Mouse (Mus musculus) intestine, embryonic 16.5 days (tissue): ENCODE data around the gene Gm6096. TPM values are rescaled to one million over a fixed set of nuclear protein-coding genes. Genes with fewer than 3 reads are reported as not detected.
A peak's percentile ranks its signal among the peaks of the same experiment; 100 is the strongest.
"Not testable (repeated sequence)": the region's sequence is repeated elsewhere in the genome, so short reads cannot be mapped to it uniquely, and the experiment has no call there.

Experiments used
- ATAC-seq: fragments of 200-750 bp; cut with Nextera tagmentation; 2 replicates; pipeline ENCODE4 v1.8.0; 2017; ENCODE audit warnings: moderate TSS enrichment, moderate library complexity
- H3K27ac ChIP-seq: fragments of 300-500 bp; sonication (generic); 2 replicates; pipeline ENCODE4 v1.5.1; 2014; ENCODE audit warnings: mild to moderate bottlenecking, low read length
- H3K27me3 ChIP-seq: fragments of 300-500 bp; sonication (generic); replicated peaks from 2 replicates; pipeline ENCODE4 v1.6.1; 2014; ENCODE audit warnings: low read length, control low read depth, mixed read lengths; ENCODE audit not compliant: control insufficient read depth, insufficient read depth
- H3K36me3 ChIP-seq: fragments of 300-500 bp; sonication (generic); 2 replicates; pipeline ENCODE4 v1.6.1; 2014; ENCODE audit warnings: low read length, control low read depth; ENCODE audit not compliant: control insufficient read depth, insufficient read depth
- H3K4me1 ChIP-seq: fragments of 300-500 bp; sonication (generic); 2 replicates; pipeline ENCODE4 v1.6.1; 2014; ENCODE audit warnings: low read length, control low read depth, mixed read lengths; ENCODE audit not compliant: control insufficient read depth, insufficient read depth
- H3K4me2 ChIP-seq: fragments of 300-500 bp; sonication (generic); 2 replicates; pipeline ENCODE4 v1.6.1; 2014; ENCODE audit warnings: low read depth, low read length, control low read depth
- H3K4me3 ChIP-seq: fragments of 300-500 bp; sonication (generic); 2 replicates; pipeline ENCODE4 v1.5.1; 2014; ENCODE audit warnings: mild to moderate bottlenecking, low read length
- H3K9ac ChIP-seq: fragments of 300-500 bp; sonication (generic); 2 replicates; pipeline ENCODE4 v1.6.1; 2014; ENCODE audit warnings: low read depth, low read length
- H3K9me3 ChIP-seq: fragments of 300-500 bp; sonication (generic); 2 replicates; pipeline ENCODE4 v1.6.1; 2016; ENCODE audit warnings: low read length, control low read depth; ENCODE audit not compliant: control insufficient read depth
- WGBS: fragments of 180-500 bp; shearing (Covaris S2); extraction: QIAGEN DNeasy Blood & Tissue Kit; methylation state at CpG from one replicate; pipeline ENCODE4 v1.1.7; 2014; 5-methylcytosine and 5-hydroxymethylcytosine counted together
- polyA plus RNA-seq: library from polyadenylated mRNA; unstranded; fragments of >200 nt; fragmentation: Nextera tagmentation; extraction: Ambion mirVana; gene quantifications from 2 replicates; pipeline ENCODE4 v1.2.1, GENCODE M21; 2015

Gm6096 gene
- polyA plus RNA-seq, result not detected in 2 replicates

DNA sequence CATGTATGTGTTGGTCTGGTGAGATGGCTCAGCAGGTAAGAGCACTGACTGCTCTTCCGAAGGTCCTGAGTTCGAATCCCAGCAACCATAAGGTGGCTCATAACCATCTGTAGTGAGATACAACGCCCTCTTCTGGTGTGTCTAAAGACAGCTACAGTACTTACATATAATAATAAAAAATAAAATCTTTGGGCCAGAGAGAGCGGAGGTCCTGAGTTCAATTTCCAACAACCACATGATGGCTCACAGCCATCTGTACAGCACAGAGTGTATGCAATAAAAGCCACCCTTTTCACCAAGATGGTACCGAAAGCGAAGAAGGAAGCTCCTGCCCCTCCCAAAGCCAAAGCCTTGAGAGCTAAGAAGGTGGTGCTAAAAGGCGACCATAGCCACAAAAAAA lies at the start of gene Gm6096:
Gm6096 (plus strand) TSS at position 301 of the 400 bp plus-strand sequence.
- Histone ChIP-seq H3K4me3 (no peak within 1 kb of the TSS), H3K27ac (no peak within 1 kb of the TSS), H3K9ac (no peak within 1 kb of the TSS), H3K27me3 (no peaks in the 10 kb centered on the region), H3K4me2 (no peak within 1 kb of the TSS), H3K9me3 (no peaks in the 10 kb centered on the region), H3K4me1 (no peaks in the 10 kb centered on the region), H3K36me3 (peaks cover 7% of the 10 kb centered on the region)
- ATAC-seq, result no peak
- WGBS, result 94% methylated on average over 7 of the region's 7 CpGs

DNA sequence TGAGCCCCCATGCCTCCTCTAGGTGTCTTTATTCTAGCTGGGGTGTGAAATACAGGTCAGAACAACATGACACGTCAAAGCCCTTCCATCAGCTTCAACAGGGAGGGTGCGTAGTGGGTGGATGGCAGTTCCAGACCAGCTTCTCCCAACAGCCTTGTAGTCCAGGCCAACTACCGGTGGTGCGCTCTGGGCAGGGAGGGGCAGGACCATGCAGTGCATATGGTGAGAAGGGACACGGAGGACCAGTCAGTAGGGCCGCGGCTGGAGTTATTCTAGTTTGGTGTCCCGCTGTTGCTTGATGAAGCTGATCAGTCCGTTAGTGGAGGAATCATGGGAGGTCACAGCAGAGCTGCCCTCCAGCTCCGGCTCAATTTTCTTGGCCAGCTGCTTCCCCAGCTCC lies 48.7 kb upstream of the Gm6096 start:
- peaks cover 44% of the 10 kb centered on the region for H3K36me3 ChIP-seq
- not testable (repeated sequence) for H3K4me2 ChIP-seq, H3K4me1 ChIP-seq, H3K9me3 ChIP-seq, H3K27ac ChIP-seq, H3K4me3 ChIP-seq, H3K27me3 ChIP-seq, ATAC-seq, H3K9ac ChIP-seq
- 96% methylated on average over 10 of the region's 10 CpGs for WGBS

DNA sequence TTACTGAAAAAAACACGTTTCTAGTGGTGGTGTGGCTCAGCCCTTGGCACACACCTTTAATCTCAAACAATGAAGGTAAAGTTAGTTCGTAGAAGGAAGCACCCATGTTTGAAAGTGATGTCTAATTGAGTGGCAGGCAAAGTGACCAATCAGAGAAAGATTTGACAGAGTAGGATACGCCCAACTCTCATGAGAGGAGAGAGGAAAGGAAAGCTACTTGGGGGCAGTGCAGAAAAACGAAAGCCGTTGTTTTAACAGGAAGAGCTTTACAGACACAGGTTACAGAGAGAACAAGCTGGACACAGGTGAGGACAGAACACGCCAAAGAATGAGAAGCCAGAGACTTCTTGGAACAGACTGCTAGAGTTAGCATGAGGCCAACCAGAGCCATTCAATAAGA lies 44.5 kb upstream of the Gm6096 start:
- no peak overlapping the region for H3K4me3 ChIP-seq
- H3K27me3 ChIP-seq, result no peaks in the 10 kb centered on the region
- H3K27ac ChIP-seq, result no peak overlapping the region
- no peaks in the 10 kb centered on the region for H3K4me1 ChIP-seq
- no peaks in the 10 kb centered on the region for H3K9me3 ChIP-seq
- 91% methylated on average over 6 of the region's 6 CpGs for WGBS
- H3K4me2 ChIP-seq, result no peak overlapping the region
- H3K36me3 ChIP-seq, result peaks cover 52% of the 10 kb centered on the region
- H3K9ac ChIP-seq, result no peak overlapping the region
- no peak for ATAC-seq

DNA sequence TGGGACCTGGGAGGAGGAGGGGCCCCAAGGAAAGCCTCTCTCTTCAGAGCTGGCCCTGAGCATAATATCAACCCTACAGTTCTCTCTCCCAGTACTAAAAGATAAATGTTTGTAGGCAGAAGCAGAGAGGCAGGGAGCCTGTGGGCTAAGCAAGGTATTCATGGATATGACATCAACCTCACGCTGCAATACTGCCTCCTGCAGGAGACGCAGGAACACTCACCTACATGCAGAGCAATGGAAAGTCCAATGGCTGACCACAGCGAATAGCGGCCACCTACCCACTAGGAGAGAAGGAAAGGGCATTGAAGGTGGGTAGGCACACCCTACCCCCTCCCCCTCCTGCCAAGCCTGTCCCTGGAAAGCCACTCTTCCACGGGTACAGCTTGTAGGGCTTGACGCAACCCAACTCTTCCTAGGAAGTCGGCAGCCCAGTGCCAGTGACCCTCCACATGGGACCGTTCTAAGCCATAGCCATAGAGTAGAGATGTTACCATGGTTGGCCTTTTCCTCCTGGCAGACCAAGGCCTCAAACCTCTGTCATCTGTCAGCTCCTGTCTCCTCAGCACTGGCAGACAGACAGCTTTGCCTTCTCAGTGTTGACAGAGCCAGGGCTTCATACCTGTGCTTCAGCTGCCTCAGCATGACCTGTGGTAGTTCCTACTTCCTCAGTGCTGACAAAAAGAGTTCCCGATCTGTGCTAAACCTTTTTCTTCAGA lies 42.7 kb upstream of the Gm6096 start:
- Histone ChIP-seq H3K4me1 (no peaks in the 10 kb centered on the region), H3K4me2 (no peak overlapping the region), H3K36me3 (peaks cover 41% of the 10 kb centered on the region), H3K27me3 (no peaks in the 10 kb centered on the region), H3K9ac (no peak overlapping the region), H3K4me3 (no peak overlapping the region), H3K27ac (no peak overlapping the region), H3K9me3 (no peaks in the 10 kb centered on the region)
- no peak for ATAC-seq
- 88% methylated on average over 9 of the region's 9 CpGs for WGBS

DNA sequence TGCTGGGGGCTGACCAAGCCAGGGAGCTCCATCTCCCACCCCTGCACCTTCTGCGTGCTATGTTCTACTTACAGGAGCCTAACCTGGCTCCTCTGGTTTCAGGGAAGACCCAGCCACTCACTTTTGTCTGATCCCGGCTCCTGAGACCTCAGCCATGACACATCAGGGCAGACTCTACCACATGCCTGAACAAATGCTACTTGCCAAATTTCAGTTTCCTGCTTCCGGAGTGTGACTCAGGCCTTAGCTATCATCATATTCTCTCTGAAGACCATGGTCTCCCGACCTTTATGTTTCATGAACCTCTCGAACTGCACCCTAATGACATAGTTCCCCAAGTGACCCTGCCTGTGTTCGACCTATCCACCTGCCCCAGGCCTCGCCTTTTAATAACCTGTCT lies 37.6 kb upstream of the Gm6096 start:
- H3K36me3 ChIP-seq, result peaks cover 19% of the 10 kb centered on the region

DNA sequence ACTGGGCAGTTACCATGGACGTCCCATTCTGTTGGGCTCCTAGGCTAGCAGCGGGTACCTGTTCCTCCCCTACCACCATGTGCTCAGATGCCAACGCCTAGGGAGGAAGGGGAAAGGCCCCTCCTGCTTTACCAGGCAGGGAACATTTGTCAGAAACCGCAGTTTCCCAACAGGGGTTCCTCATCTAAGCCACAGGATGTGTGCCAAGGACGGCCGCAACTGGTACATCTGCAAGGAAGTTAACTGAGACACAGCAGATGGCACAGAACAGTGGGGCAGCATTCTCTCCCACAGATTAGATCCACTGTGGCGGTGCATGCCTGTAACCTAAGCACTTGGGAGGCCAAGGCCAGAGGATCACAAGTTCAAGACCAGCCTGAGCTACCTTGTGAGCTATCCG lies 36.2 kb upstream of the Gm6096 start:
- Histone ChIP-seq H3K4me2 (no peak overlapping the region), H3K27ac (no peak overlapping the region), H3K36me3 (peaks cover 11% of the 10 kb centered on the region), H3K9me3 (no peaks in the 10 kb centered on the region), H3K4me3 (no peak overlapping the region), H3K9ac (no peak overlapping the region), H3K4me1 (0 out of 2 replicates have a peak, but pooled peaks cover 5% of the 10 kb centered on the region), H3K27me3 (no peaks in the 10 kb centered on the region)
- 93% methylated on average over 8 of the region's 8 CpGs for WGBS
- no peak for ATAC-seq

More for the DNA sequence above, 37.6 kb upstream of the Gm6096 start:
- Histone ChIP-seq H3K4me3 (no peak overlapping the region), H3K9me3 (no peaks in the 10 kb centered on the region), H3K27me3 (no peaks in the 10 kb centered on the region), H3K4me1 (no peaks in the 10 kb centered on the region), H3K9ac (no peak overlapping the region), H3K27ac (no peak overlapping the region), H3K4me2 (no peak overlapping the region)
- ATAC-seq, result no peak
- WGBS, result 83% methylated on average over 7 of the region's 7 CpGs

DNA sequence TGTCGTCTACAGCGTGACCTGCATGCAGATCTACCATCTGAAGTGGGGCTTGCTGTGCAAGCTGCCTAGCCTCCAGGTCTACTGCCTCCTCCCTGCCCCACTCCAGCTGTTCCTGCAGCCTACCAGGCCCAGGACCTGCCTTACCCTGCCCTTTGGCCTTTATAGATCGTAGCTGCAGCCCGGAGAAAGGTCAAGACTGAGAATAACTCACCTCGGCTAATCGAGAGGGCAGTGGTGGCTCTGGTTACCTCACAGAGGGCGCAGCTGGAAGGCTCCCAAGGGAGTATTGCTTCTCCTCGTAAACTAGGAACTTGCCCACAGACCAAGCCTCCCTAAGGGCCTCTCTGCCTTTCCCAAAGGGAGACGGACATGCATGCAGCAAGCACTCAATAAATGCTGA lies 35.4 kb upstream of the Gm6096 start:
- H3K36me3 ChIP-seq, result peaks cover 10% of the 10 kb centered on the region
- no peak overlapping the region for H3K27ac ChIP-seq

DNA sequence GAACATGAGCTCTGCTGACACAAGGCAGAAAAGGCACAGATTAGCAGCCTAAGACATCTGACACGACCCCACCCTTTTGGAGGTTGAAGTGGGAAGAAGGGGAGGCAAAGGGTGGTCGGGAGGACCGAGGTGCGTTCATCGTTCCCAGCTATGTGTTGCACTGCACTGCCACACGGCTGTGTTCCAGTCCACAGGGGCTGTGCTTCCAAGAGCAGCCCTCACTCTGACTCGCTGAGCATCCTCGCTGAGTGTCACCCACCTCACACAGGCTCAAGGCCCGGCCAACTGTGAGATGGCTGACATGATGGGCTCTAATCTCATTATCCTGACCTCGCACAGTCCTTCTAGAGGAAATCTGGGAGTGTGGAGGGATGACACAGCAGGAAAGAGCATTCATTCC lies 34.4 kb upstream of the Gm6096 start:
- Histone ChIP-seq H3K4me2 (no peak overlapping the region), H3K9me3 (no peaks in the 10 kb centered on the region), H3K4me1 (0 out of 2 replicates have a peak, but pooled peaks cover 5% of the 10 kb centered on the region), H3K9ac (no peak overlapping the region), H3K36me3 (peaks cover 10% of the 10 kb centered on the region), H3K4me3 (no peak overlapping the region), H3K27ac (no peak overlapping the region), H3K27me3 (no peaks in the 10 kb centered on the region)
- 91% methylated on average over 10 of the region's 10 CpGs for WGBS
- ATAC-seq, result no peak

More for the DNA sequence above, 35.4 kb upstream of the Gm6096 start:
- Histone ChIP-seq H3K27me3 (no peaks in the 10 kb centered on the region), H3K9ac (no peak overlapping the region), H3K9me3 (no peaks in the 10 kb centered on the region), H3K4me3 (no peak overlapping the region), H3K4me2 (no peak overlapping the region), H3K4me1 (0 out of 2 replicates have a peak, but pooled peaks cover 5% of the 10 kb centered on the region)
- 84% methylated on average over 9 of the region's 9 CpGs for WGBS
- peak; percentile 29 for ATAC-seq

DNA sequence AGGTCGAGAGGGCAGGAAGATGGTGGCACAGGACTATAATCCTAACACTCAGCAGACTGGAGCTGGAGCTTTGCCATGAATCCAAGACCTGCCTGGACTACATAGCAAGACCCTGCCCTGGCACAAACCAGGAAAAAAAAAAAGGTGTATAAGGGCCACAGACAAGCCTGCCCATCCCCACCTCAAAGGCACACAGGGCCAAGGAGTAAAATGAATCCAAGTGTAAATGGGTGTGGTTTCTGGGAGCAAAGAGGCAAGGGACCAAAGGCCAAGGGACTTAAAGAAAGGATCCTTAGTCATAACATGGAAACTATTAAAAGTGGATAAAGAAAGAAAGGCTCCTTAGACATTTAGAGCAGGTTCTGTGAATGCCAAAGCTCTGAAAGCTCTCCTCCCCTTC lies 32.3 kb upstream of the Gm6096 start:
- no peak overlapping the region for H3K4me3 ChIP-seq
- H3K4me2 ChIP-seq, result no peak overlapping the region
- H3K27me3 ChIP-seq, result no peaks in the 10 kb centered on the region
- ATAC-seq, result peak; percentile 53
- H3K27ac ChIP-seq, result no peak overlapping the region
- H3K9ac ChIP-seq, result no peak overlapping the region
- 0 out of 2 replicates have a peak, but pooled peaks cover 5% of the 10 kb centered on the region for H3K4me1 ChIP-seq
- no peaks in the 10 kb centered on the region for H3K9me3 ChIP-seq
- 76% methylated on average over 1 of the region's 1 CpGs for WGBS
- peaks cover 19% of the 10 kb centered on the region for H3K36me3 ChIP-seq
